Mouse (Mus musculus) limb, embryonic 15.5 days (tissue): ENCODE measurements around the gene Kmt5b. TPM values are rescaled to one million over a fixed set of nuclear protein-coding genes. Genes with fewer than 3 reads are reported as not detected.

Source experiments
- ATAC-seq: fragments of 200-750 bp; cut with Nextera tagmentation; 2 replicates; pipeline ENCODE4 v1.8.0; 2017; ENCODE audit warnings: low read depth, moderate TSS enrichment; ENCODE audit not compliant: insufficient number of reproducible peaks, low FRiP score, low TSS enrichment
- H3K27ac ChIP-seq: fragments of 300-500 bp; sonication (generic); 2 replicates; pipeline ENCODE4 v1.5.1; 2015; ENCODE audit warnings: moderate library complexity, mild to moderate bottlenecking, inconsistent platforms
- H3K27me3 ChIP-seq: fragments of 300-500 bp; sonication (generic); 2 replicates; pipeline ENCODE4 v1.6.1; 2015; ENCODE audit warnings: inconsistent platforms
- H3K36me3 ChIP-seq: fragments of 300-500 bp; sonication (generic); 2 replicates; pipeline ENCODE4 v1.6.1; 2015; ENCODE audit warnings: inconsistent platforms
- H3K4me1 ChIP-seq: fragments of 300-500 bp; sonication (generic); 2 replicates; pipeline ENCODE4 v1.6.1; 2015; ENCODE audit warnings: inconsistent platforms
- H3K4me2 ChIP-seq: fragments of 300-500 bp; sonication (generic); 2 replicates; pipeline ENCODE4 v1.6.1; 2015; ENCODE audit warnings: mild to moderate bottlenecking, inconsistent platforms
- H3K4me3 ChIP-seq: fragments of 300-500 bp; sonication (generic); 2 replicates; pipeline ENCODE4 v1.5.1; 2015; ENCODE audit warnings: mild to moderate bottlenecking, inconsistent platforms
- H3K9ac ChIP-seq: fragments of 300-500 bp; sonication (generic); 2 replicates; pipeline ENCODE4 v1.6.1; 2015; ENCODE audit warnings: inconsistent platforms
- H3K9me3 ChIP-seq: fragments of 300-500 bp; sonication (generic); 2 replicates; pipeline ENCODE4 v1.6.1; 2016; ENCODE audit warnings: inconsistent platforms
- whole genome bisulfite sequencing: fragments of 180-500 bp; shearing (Covaris S2); methylation state at CpG from one replicate; pipeline ENCODE4 v1.1.7; 2015; 5-methylcytosine and 5-hydroxymethylcytosine counted together
- polyA plus RNA-seq: library from polyadenylated mRNA; unstranded; fragments of >200 nt; fragmentation: Nextera tagmentation; extraction: Ambion mirVana; gene quantifications from 2 replicates; pipeline ENCODE4 v1.2.1, GENCODE M21; 2015

The Kmt5b gene
- polyA plus RNA-seq, 1 experiment from 2014 or later: 29.0 TPM

DNA sequence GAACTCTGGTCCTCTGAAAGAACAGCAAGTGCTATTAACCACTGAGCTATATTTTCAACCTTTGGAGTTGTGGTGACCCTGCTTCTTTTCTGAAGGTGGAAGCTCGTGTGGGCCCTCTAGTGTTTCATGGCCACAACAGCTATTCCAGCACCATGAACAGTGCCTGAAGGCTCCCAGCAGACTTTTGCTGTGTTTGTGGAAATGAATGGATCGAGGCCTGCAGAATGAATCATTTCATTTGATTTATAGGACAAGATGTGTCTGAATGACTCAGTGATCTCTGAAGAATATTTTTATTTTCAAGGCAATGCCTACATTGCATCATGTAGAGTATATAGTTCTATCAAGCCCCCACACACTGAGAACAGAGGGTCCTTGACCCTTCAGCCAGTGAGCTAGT is 6.9 kb downstream of the Kmt5b start:
- Histone ChIP-seq H3K4me3 (no peak overlapping the region), H3K27ac (no peak overlapping the region), H3K4me2 (no peak overlapping the region), H3K9me3 (no peaks in the 10 kb centered on the region), H3K27me3 (no peaks in the 10 kb centered on the region), H3K9ac (no peak overlapping the region), H3K36me3 (0 out of 2 replicates have a peak, but pooled peaks cover 4% of the 10 kb centered on the region), H3K4me1 (peaks cover 10% of the 10 kb centered on the region)
- WGBS: 58% methylated on average over 2 of the region's 2 CpGs
- ATAC-seq: no peak

DNA sequence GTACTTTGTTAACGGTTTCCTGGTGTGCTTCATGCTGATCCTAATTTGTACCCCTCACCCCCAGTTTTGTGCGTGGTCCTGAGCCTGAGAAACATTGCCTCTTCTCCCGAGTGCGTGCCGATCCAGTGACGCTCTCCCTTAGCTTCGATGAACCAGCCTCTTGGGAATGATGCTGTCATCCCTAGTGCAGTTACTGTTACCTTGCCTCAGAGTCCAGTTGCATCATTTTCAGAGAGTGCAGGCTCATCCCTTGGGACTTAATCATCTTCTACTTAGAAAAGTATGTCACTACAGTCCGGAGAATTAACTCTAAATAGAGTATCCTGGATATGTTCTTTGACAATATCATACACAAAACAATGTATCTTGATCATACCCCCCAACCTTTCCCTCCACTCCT is 11.5 kb downstream of the Kmt5b start:
- Histone ChIP-seq H3K4me2 (no peak overlapping the region), H3K36me3 (peaks cover 17% of the 10 kb centered on the region), H3K27me3 (no peaks in the 10 kb centered on the region), H3K9me3 (no peaks in the 10 kb centered on the region), H3K4me3 (no peak overlapping the region), H3K27ac (no peak overlapping the region), H3K9ac (no peak overlapping the region), H3K4me1 (no peaks in the 10 kb centered on the region)
- no peak for ATAC-seq
- WGBS: 93% methylated on average over 8 of the region's 8 CpGs

DNA sequence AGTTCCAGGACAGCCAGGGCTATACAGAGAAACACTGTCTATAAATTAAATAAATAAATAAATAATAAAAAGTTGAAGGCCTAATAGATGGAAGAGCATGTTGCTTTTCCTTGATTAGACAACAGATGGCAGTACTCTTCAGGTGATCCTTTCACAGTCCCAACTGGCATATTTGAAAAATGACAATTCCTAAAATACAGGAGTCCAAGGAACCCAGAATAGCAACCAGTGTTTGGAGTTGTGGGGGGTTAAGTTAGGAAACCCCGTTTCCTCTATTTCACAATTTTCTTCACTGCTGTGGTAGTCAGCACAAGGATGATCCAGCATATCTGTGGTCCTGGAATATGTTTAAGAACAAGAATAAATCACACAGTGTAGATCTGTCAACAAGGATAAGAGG is 22.9 kb downstream of the Kmt5b start:
- WGBS: 94% methylated on average over 1 of the region's 1 CpGs
- H3K9me3 ChIP-seq: no peaks in the 10 kb centered on the region

GRCm38 (mm10) chr19:3805526-3805925 is 38.3 kb downstream of the Kmt5b start:
- Histone ChIP-seq H3K4me3 (no peak overlapping the region), H3K9me3 (no peaks in the 10 kb centered on the region), H3K36me3 (peaks cover 86% of the 10 kb centered on the region), H3K9ac (no peak overlapping the region), H3K27me3 (no peaks in the 10 kb centered on the region), H3K4me2 (no peak overlapping the region), H3K4me1 (no peaks in the 10 kb centered on the region), H3K27ac (no peak overlapping the region)
- ATAC-seq: no peak
- WGBS: 92% methylated on average over 7 of the region's 7 CpGs

More for the DNA sequence above, 22.9 kb downstream of the Kmt5b start:
- ATAC-seq: no peak
- Histone ChIP-seq H3K27ac (no peak overlapping the region), H3K9ac (no peak overlapping the region), H3K4me2 (no peak overlapping the region), H3K4me1 (no peaks in the 10 kb centered on the region), H3K27me3 (no peaks in the 10 kb centered on the region), H3K36me3 (peaks cover 67% of the 10 kb centered on the region), H3K4me3 (no peak overlapping the region)

DNA sequence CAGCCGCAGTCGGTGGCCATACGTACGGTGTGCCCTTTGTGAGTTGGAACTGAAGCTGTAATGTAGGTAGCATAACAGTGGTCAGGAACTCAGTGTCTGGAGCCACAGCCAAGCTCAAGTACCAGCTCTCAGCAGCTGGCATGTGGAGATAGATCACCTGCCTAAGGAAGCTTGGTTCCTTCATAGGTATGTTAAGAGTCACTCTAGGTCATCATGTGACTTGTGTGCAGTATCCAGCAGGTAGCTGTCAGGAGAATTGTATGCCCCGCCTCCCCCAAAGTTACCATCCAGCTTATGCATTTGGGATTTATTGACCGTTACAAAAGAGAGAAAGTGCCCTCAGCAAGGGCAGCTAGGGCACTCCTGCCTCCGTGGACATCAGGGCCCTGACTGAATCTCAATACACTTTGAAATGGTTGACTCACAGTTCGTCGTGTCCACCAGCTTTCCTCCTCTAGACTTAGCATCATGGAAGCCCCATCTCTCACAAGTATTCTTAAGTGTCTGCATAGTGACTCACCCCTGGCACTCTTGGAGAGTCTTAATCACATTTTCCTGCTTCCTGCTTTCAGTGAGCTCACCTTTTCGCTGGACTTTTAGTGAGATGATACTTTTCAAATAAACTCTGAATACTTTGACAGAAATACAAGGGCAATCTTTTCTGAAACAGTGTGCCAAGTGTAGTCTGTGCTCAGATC is 43.5 kb downstream of the Kmt5b start:
- no peaks in the 10 kb centered on the region for H3K9me3 ChIP-seq
- peaks cover 86% of the 10 kb centered on the region for H3K36me3 ChIP-seq
- H3K4me3 ChIP-seq: no peak overlapping the region
- H3K27ac ChIP-seq: no peak overlapping the region
- 91% methylated on average over 10 of the region's 10 CpGs for WGBS
- no peaks in the 10 kb centered on the region for H3K27me3 ChIP-seq
- H3K4me2 ChIP-seq: no peak overlapping the region
- H3K4me1 ChIP-seq: no peaks in the 10 kb centered on the region
- ATAC-seq: no peak
- H3K9ac ChIP-seq: no peak overlapping the region; the same call in 1 of the 2 replicates

DNA sequence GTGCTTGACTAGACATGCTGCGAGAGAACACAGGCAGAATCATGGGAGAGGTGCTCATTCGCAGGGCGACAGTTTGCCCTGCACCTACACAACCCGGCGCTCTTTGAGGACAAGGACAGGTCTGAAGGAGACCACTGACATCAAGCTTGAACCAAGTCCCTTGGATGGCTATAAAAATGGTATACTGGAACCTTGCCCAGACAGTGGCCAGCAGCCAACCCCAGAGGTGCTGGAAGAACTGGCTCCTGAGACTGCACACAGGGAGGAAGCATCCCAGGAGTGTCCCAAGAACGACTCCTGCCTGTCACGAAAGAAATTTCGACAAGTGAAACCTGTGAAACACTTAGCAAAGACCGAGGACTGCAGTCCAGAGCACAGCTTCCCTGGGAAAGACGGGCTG is 47.2 kb downstream of the Kmt5b start:
- Histone ChIP-seq H3K4me1 (no peaks in the 10 kb centered on the region), H3K4me2 (no peak overlapping the region), H3K27ac (no peak overlapping the region), H3K9ac (no peak overlapping the region), H3K36me3 (peaks cover 69% of the 10 kb centered on the region), H3K27me3 (no peaks in the 10 kb centered on the region), H3K9me3 (no peaks in the 10 kb centered on the region), H3K4me3 (no peak overlapping the region)
- WGBS: 84% methylated on average over 10 of the region's 10 CpGs
- 0 out of 2 replicates have a peak, but pooled peaks have one; percentile 48 for ATAC-seq

DNA sequence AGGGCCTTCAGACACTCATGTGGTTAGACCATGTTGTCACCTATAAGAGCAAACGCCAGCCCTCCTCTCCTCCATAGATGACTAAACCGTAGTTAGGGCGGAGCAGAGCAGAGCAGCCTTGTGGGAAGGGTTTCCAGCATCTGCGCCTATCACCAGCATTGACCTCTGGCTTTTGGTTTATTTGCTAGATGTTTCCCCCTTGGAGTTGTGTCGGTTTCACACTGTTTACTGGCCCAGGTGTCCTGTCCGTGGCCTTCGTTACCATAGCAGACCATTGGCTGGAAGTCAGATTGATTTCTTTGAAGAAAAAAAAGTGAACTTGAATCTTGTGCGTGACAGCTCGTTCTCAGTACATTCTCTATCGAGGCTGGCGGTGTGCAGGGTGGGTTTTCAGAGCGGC is 48.6 kb downstream of the Kmt5b start:
- no peaks in the 10 kb centered on the region for H3K27me3 ChIP-seq
- peaks cover 56% of the 10 kb centered on the region for H3K36me3 ChIP-seq
- H3K4me3 ChIP-seq: no peak overlapping the region
- no peak overlapping the region for H3K27ac ChIP-seq
- no peak overlapping the region for H3K9ac ChIP-seq
- WGBS: 82% methylated on average over 12 of the region's 12 CpGs
- no peaks in the 10 kb centered on the region for H3K4me1 ChIP-seq
- H3K4me2 ChIP-seq: no peak overlapping the region
- H3K9me3 ChIP-seq: no peaks in the 10 kb centered on the region
- ATAC-seq: no peak

GRCm38 (mm10) chr19:3819080-3819479 is 51.9 kb downstream of the Kmt5b start:
- 66% methylated on average over 2 of the region's 2 CpGs for WGBS
- Histone ChIP-seq H3K4me3 (no peak overlapping the region), H3K36me3 (peaks cover 35% of the 10 kb centered on the region), H3K4me1 (no peaks in the 10 kb centered on the region), H3K27me3 (no peaks in the 10 kb centered on the region), H3K9me3 (no peaks in the 10 kb centered on the region), H3K9ac (no peak overlapping the region), H3K4me2 (no peak overlapping the region), H3K27ac (no peak overlapping the region)
- no peak for ATAC-seq

- peaks cover 26% of the 10 kb centered on the region for H3K36me3 ChIP-seq
- H3K27ac ChIP-seq: no peak overlapping the region
- no peaks in the 10 kb centered on the region for H3K9me3 ChIP-seq
- WGBS: 77% methylated on average over 2 of the region's 2 CpGs
- ATAC-seq: no peak
- no peak overlapping the region for H3K4me3 ChIP-seq
- no peak overlapping the region for H3K4me2 ChIP-seq
- H3K27me3 ChIP-seq: no peaks in the 10 kb centered on the region
- no peaks in the 10 kb centered on the region for H3K4me1 ChIP-seq
- H3K9ac ChIP-seq: no peak overlapping the region
Measured at GRCm38 (mm10) chr19:3819899-3820444, 52.8 kb downstream of the Kmt5b start.

DNA sequence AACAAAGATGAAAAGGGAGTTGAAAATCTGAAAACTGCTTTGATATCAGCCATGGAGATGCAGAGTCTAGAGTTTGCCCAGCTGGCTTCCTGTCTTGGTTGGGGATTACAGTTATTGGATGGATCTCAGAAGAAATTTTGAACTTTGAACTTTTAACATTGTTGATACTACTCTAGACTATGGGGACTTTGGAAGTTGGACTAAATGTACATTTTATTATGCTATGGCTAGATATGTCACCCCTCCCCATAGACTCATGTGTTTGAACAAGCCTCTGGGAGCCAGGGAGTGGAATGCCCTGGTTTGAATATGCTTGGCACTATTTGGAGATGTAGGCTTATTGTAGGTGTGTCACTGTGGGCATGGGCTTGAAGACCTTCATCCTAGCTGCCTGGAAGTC is 57.8 kb downstream of the Kmt5b start:
- no peaks in the 10 kb centered on the region for H3K27me3 ChIP-seq
- no peak overlapping the region for H3K27ac ChIP-seq
- ATAC-seq: no peak
- H3K9me3 ChIP-seq: no peaks in the 10 kb centered on the region
- H3K36me3 ChIP-seq: no peaks in the 10 kb centered on the region
- H3K4me3 ChIP-seq: no peak overlapping the region
- H3K4me2 ChIP-seq: no peak overlapping the region
- no peaks in the 10 kb centered on the region for H3K4me1 ChIP-seq
- H3K9ac ChIP-seq: no peak overlapping the region

DNA sequence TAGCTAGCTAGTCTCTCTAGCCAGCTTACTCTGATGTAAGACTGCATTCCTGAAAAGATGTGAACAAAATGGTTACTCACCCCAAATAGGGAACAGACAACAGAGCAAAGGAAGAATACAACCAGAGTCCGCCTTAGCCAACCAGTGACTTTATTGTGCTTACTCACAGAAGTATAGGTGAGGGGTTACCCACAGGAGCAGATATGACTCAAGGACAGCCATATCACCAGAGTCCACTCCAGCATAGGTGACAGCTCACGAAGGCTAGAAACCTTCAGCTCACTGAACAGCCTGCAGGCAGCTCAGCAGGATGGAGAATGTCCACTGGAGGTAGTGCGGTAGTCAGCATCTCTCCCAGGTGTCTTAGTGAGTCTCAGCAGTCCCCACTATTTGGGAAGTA is 62.6 kb downstream of the Kmt5b start:
- no peak overlapping the region for H3K4me2 ChIP-seq
- no peaks in the 10 kb centered on the region for H3K36me3 ChIP-seq
- no peaks in the 10 kb centered on the region for H3K4me1 ChIP-seq
- no peak overlapping the region for H3K4me3 ChIP-seq
- no peak for ATAC-seq
- no peaks in the 10 kb centered on the region; the same call in 1 of the 2 replicates for H3K9me3 ChIP-seq
- H3K27me3 ChIP-seq: no peaks in the 10 kb centered on the region
- no peak overlapping the region for H3K27ac ChIP-seq
- 80% methylated on average over 3 of the region's 3 CpGs for WGBS
- H3K9ac ChIP-seq: no peak overlapping the region

DNA sequence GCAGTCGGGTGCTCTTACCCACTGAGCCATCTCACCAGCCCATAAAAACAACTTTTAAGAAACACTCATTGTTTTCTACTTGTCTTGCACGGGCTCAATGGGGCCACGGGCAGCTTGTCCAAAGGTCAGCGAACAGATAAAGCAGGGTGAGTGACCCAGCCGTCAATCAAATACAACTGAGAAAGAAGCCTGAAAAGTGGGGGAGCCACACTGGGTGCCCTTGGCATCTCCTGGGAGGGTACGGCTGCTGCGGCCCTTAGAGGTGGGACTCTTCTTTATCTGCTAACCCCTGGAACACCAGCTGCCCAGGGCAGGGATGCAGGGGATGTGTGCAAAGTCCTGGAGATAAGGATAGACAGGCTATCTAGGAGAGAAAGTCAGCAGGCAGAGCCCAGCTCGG is 64.5 kb downstream of the Kmt5b start:
- 89% methylated on average over 8 of the region's 8 CpGs for WGBS
- no peak for ATAC-seq
- H3K9me3 ChIP-seq: no peaks in the 10 kb centered on the region; the same call in 1 of the 2 replicates

More for the DNA sequence above, 64.5 kb downstream of the Kmt5b start:
- H3K27ac ChIP-seq: no peak overlapping the region
- H3K4me3 ChIP-seq: no peak overlapping the region
- H3K4me1 ChIP-seq: no peaks in the 10 kb centered on the region
- H3K36me3 ChIP-seq: no peaks in the 10 kb centered on the region
- no peak overlapping the region for H3K9ac ChIP-seq
- H3K4me2 ChIP-seq: no peak overlapping the region
- H3K27me3 ChIP-seq: no peaks in the 10 kb centered on the region
